Mouse (Mus musculus): Measurements from ENCODE around the gene Wdfy3. TPM values are rescaled to one million over a fixed set of nuclear protein-coding genes. Genes with fewer than 3 reads are reported as not detected.

Gene Wdfy3
- polyA plus RNA-seq, 1 experiment from 2014 or later, result 29.0 TPM

GRCm38 (mm10) chr5:101785921-101786614 is 283.7 kb downstream of the Wdfy3 start:
- Histone ChIP-seq H3K9me3 (ENCODE audit: control insufficient read depth, low read length) (no peaks in the 10 kb centered on the region), H3K27ac (ENCODE audit: low read depth, low read length) (no peak overlapping the region), H3K4me2 (ENCODE audit: low read depth) (no peak overlapping the region), H3K27me3 (ENCODE audit: control insufficient read depth, insufficient read depth, low read length) (no peaks in the 10 kb centered on the region), H3K36me3 (ENCODE audit: control insufficient read depth, insufficient read depth, low read length) (no peaks in the 10 kb centered on the region), H3K4me3 (ENCODE audit: low read depth, low read length) (no peak overlapping the region), H3K9ac (ENCODE audit: low read length) (no peak overlapping the region), H3K4me1 (ENCODE audit: control insufficient read depth, insufficient read depth, low read length) (no peaks in the 10 kb centered on the region)
- ATAC-seq (ENCODE audit: insufficient read depth, low FRiP score, low TSS enrichment), result no peak
- DNase-seq (ENCODE audit: low spot score), result no peak
- 43% methylated on average over 4 of the region's 4 CpGs for WGBS

GRCm38 (mm10) chr5:101784787-101785186 is 284.9 kb downstream of the Wdfy3 start:
- Histone ChIP-seq H3K4me1 (ENCODE audit: control insufficient read depth, insufficient read depth, low read length) (no peaks in the 10 kb centered on the region), H3K27me3 (ENCODE audit: control insufficient read depth, insufficient read depth, low read length) (no peaks in the 10 kb centered on the region), H3K4me2 (ENCODE audit: low read depth) (no peak overlapping the region), H3K9me3 (ENCODE audit: control insufficient read depth, low read length) (no peaks in the 10 kb centered on the region), H3K27ac (ENCODE audit: low read depth, low read length) (no peak overlapping the region), H3K4me3 (ENCODE audit: low read depth, low read length) (no peak overlapping the region), H3K36me3 (ENCODE audit: control insufficient read depth, insufficient read depth, low read length) (no peaks in the 10 kb centered on the region), H3K9ac (ENCODE audit: low read length) (no peak overlapping the region)
- ATAC-seq (ENCODE audit: insufficient read depth, low FRiP score, low TSS enrichment), result no peak
- no peak for DNase-seq (ENCODE audit: low spot score)
- WGBS, result 89% methylated on average over 2 of the region's 2 CpGs

- Histone ChIP-seq H3K9ac (ENCODE audit: low read length) (no peak overlapping the region), H3K27ac (ENCODE audit: low read depth, low read length) (no peak overlapping the region), H3K4me2 (ENCODE audit: low read depth) (no peak overlapping the region), H3K4me1 (ENCODE audit: control insufficient read depth, insufficient read depth, low read length) (no peaks in the 10 kb centered on the region), H3K36me3 (ENCODE audit: control insufficient read depth, insufficient read depth, low read length) (no peaks in the 10 kb centered on the region), H3K27me3 (ENCODE audit: control insufficient read depth, insufficient read depth, low read length) (no peaks in the 10 kb centered on the region), H3K4me3 (ENCODE audit: low read depth, low read length) (no peak overlapping the region), H3K9me3 (ENCODE audit: control insufficient read depth, low read length) (no peaks in the 10 kb centered on the region)
- WGBS, result 88% methylated on average over 3 of the region's 3 CpGs
- ATAC-seq (ENCODE audit: insufficient read depth, low FRiP score, low TSS enrichment) (no peak), DNase-seq (ENCODE audit: low spot score) (no peak)
Observed at GRCm38 (mm10) chr5:101784328-101784727, 285.4 kb downstream of the Wdfy3 start.
